Mouse (Mus musculus): ENCODE results near the gene Stum.

GRCm38 (mm10) chr1:180386951-180387749 is 96.2 kb downstream of the Stum start:
- peak; percentile 98 for TF ChIP-seq EP300 (IDR thresholded peaks at IDR 0.05; ENCODE audit: insufficient read depth, low read depth, low read length)
- peak; percentile 83 for TF ChIP-seq CTCF (IDR thresholded peaks at IDR 0.05)
- TF ChIP-seq POLR2A (IDR thresholded peaks at IDR 0.05; ENCODE audit: insufficient read depth, low read depth, low read length): peak; percentile 97

Measured in heart, adult 2 months (tissue).